Mouse (Mus musculus): Measurements from ENCODE around the gene Clk3. TPM values are rescaled to one million over a fixed set of nuclear protein-coding genes. Genes with fewer than 3 reads are reported as not detected.

The Clk3 gene
- polyA plus RNA-seq, 1 experiment from 2014 or later = 55.8 TPM

DNA sequence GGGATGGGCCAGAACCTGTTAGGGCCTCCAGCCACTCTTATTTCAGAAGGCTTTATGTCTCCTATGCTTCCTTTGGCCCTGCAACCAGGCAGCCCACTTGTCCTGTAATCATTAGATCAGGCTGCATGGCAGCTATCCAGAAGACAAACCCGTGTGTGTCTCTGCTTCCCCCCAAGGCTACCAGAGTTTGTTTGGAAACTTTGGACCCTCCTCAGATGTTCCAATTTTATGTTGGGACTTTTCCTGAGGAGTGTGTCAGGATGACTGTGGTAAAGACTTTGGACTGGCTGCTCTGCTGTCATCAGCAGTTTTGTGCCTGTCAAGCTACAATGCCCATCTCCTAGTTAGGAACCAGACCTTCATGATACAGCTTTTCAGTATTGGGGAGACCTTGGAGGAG is 16.8 kb downstream of the Clk3 start:
- Histone ChIP-seq H3K27ac (no peak overlapping the region), H3K27me3 (ENCODE audit: control insufficient read depth, insufficient read depth, low read length) (no peaks in the 10 kb centered on the region), H3K9ac (no peak overlapping the region), H3K36me3 (replicated peaks; ENCODE audit: control insufficient read depth, insufficient read depth) (peaks cover 93% of the 10 kb centered on the region), H3K9me3 (ENCODE audit: control insufficient read depth, low read length) (no peaks in the 10 kb centered on the region), H3K4me2 (replicated peaks) (no peak overlapping the region), H3K4me1 (replicated peaks; ENCODE audit: control insufficient read depth, insufficient read depth, low read length) (no peaks in the 10 kb centered on the region), H3K4me3 (replicated peaks; ENCODE audit: low read length) (no peak overlapping the region)
- ATAC-seq (ENCODE audit: low FRiP score) (no peak), DNase-seq (ENCODE audit: low spot score) (no peak)
- WGBS = 76% methylated on average over 1 of the region's 1 CpGs

DNA sequence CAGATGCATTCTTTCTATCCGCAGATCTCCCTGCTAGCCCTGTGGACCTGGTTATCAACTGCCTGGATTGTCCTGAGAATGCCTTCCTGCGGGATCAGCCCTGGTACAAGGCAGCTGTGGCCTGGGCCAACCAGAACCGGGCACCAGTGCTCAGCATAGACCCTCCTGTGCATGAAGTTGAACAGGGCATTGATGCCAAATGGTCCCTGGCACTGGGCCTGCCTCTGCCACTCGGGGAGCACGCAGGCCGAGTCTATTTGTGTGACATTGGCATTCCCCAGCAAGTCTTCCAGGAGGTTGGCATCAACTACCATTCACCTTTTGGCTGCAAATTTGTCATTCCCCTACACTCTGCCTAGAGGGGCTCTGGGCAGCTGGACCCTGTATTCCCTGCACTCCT is 17.5 kb downstream of the Clk3 start:
- DNase-seq (ENCODE audit: low spot score) (no peak), ATAC-seq (ENCODE audit: low FRiP score) (no peak; the same call in 1 of the 2 replicates)
- H3K9ac ChIP-seq = no peak overlapping the region
- H3K4me3 ChIP-seq (replicated peaks; ENCODE audit: low read length) = no peak overlapping the region
- H3K4me1 ChIP-seq (replicated peaks; ENCODE audit: control insufficient read depth, insufficient read depth, low read length) = no peaks in the 10 kb centered on the region
- H3K36me3 ChIP-seq (replicated peaks; ENCODE audit: control insufficient read depth, insufficient read depth) = peaks cover 91% of the 10 kb centered on the region
- H3K27me3 ChIP-seq (ENCODE audit: control insufficient read depth, insufficient read depth, low read length) = no peaks in the 10 kb centered on the region
- no peak overlapping the region for H3K27ac ChIP-seq
- no peak overlapping the region for H3K4me2 ChIP-seq (replicated peaks)
- WGBS = 76% methylated on average over 6 of the region's 6 CpGs
- H3K9me3 ChIP-seq (ENCODE audit: control insufficient read depth, low read length) = no peaks in the 10 kb centered on the region

DNA sequence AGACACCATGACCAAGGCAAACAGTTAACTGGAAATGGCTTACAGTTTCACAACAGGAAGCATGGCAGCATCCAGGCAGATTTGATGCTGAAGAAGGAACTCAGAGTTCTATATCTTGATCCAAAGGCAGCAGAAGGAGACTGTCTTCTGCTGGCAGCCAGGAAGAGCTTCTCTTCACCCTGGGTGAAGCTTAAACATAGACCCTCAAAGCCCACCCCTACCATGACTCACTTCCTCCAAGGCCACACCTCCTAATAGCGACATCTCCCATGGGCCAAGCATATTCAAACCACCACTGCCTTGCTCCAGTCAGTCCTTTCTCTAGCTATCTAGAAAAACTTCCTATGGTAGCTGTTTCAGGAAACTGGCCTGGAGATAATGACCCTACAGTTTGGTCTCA is 18.6 kb downstream of the Clk3 start:
- H3K27me3 ChIP-seq (ENCODE audit: control insufficient read depth, insufficient read depth, low read length) = no peaks in the 10 kb centered on the region
- H3K36me3 ChIP-seq (replicated peaks; ENCODE audit: control insufficient read depth, insufficient read depth) = peaks cover 86% of the 10 kb centered on the region
- ATAC-seq (ENCODE audit: low FRiP score) (no peak), DNase-seq (ENCODE audit: low spot score) (no peak)
- no peak overlapping the region for H3K9ac ChIP-seq
- H3K4me3 ChIP-seq (replicated peaks; ENCODE audit: low read length) = no peak overlapping the region
- H3K27ac ChIP-seq = no peak overlapping the region
- H3K9me3 ChIP-seq (ENCODE audit: control insufficient read depth, low read length) = no peaks in the 10 kb centered on the region
- WGBS = 88% methylated on average over 1 of the region's 1 CpGs
- H3K4me2 ChIP-seq (replicated peaks) = no peak overlapping the region
- no peaks in the 10 kb centered on the region for H3K4me1 ChIP-seq (replicated peaks; ENCODE audit: control insufficient read depth, insufficient read depth, low read length)

DNA sequence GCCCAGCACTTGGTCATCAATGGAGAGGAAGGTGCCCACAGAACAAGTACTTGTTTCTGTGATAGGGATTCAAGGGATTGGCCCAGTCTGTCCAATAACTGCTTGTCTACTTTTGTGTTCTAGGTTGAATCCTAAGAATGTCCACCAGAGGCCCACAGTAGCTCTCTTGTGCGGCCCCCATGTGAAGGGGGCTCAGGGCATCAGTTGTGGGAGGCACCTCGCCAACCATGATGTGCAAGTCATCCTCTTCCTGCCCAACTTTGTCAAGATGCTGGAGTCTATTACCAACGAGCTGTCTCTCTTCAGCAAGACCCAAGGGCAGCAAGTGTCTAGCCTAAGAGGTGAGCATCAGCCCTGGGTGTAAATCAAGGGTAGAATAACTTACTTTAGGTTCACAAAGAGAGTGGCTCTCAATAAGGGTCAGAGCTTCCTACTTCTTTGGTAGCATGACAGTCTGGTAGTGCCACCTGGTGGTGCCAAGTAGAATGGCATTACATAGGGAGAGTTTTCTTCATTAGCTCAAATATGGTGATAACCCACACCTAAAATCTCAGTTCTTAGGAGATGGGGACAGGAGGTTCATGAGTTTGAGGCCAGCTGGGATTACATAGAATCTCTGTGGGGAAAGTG is 21.1 kb downstream of the Clk3 start:
- Histone ChIP-seq H3K4me1 (replicated peaks; ENCODE audit: control insufficient read depth, insufficient read depth, low read length) (no peaks in the 10 kb centered on the region), H3K27ac (no peak overlapping the region), H3K36me3 (replicated peaks; ENCODE audit: control insufficient read depth, insufficient read depth) (peaks cover 84% of the 10 kb centered on the region), H3K27me3 (ENCODE audit: control insufficient read depth, insufficient read depth, low read length) (no peaks in the 10 kb centered on the region), H3K9me3 (ENCODE audit: control insufficient read depth, low read length) (no peaks in the 10 kb centered on the region), H3K4me2 (replicated peaks) (no peak overlapping the region), H3K4me3 (replicated peaks; ENCODE audit: low read length) (no peak overlapping the region), H3K9ac (no peak overlapping the region)
- 84% methylated on average over 3 of the region's 3 CpGs for WGBS
- peak; percentile 76 for DNase-seq (ENCODE audit: low spot score)
- ATAC-seq (ENCODE audit: low FRiP score) = peak; percentile 14; the same call in 1 of the 2 replicates

DNA sequence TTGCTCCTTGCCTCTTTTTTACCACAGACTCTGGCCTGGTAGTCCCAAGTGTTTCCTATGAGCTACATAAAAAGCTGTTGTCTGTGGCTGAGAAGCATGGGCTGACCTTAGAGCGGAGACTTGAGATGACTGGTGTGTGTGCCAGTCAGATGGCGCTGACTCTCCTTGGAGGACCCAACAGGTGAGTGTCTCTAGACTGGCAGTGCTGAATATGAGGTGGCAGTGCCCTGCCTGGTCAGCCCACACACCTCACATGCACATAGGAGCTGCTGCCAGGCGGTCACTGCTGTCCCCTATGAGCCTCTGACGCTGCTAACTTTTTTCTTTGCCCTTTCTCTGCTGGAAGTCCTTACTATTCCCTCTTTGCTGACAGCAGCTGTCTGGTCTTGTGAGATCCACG is 25.8 kb downstream of the Clk3 start:
- H3K27ac ChIP-seq = no peak overlapping the region
- no peaks in the 10 kb centered on the region for H3K27me3 ChIP-seq (ENCODE audit: control insufficient read depth, insufficient read depth, low read length)
- 91% methylated on average over 5 of the region's 5 CpGs for WGBS
- no peak overlapping the region for H3K4me2 ChIP-seq (replicated peaks)
- H3K9me3 ChIP-seq (ENCODE audit: control insufficient read depth, low read length) = no peaks in the 10 kb centered on the region
- ATAC-seq (ENCODE audit: low FRiP score) (no peak), DNase-seq (ENCODE audit: low spot score) (no peak)
- H3K36me3 ChIP-seq (replicated peaks; ENCODE audit: control insufficient read depth, insufficient read depth) = peaks cover 39% of the 10 kb centered on the region
- H3K4me1 ChIP-seq (replicated peaks; ENCODE audit: control insufficient read depth, insufficient read depth, low read length) = no peaks in the 10 kb centered on the region
- H3K9ac ChIP-seq = no peak overlapping the region
- no peak overlapping the region for H3K4me3 ChIP-seq (replicated peaks; ENCODE audit: low read length)

DNA sequence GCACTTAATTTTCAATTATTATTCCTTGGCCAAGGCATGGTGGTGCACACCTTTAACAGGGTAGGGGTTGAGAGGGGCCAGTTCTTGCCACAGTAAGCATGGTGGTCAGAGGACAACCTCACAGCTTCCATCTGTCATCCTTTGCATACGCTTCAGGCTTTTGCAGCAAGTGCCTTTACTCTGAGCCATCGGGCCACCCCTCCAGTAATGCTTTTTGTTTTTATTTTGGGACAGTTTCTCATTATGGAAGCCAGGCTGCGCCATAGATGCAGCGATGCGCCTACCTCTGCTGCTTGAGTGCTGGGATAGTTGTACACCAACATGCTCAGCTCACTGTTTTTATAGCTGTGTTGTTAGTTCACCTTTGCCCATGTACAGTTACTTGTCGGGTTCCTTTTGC is 32.1 kb downstream of the Clk3 start:
- Histone ChIP-seq H3K27me3 (ENCODE audit: control insufficient read depth, insufficient read depth, low read length) (no peaks in the 10 kb centered on the region), H3K4me1 (replicated peaks; ENCODE audit: control insufficient read depth, insufficient read depth, low read length) (no peaks in the 10 kb centered on the region), H3K9ac (no peak overlapping the region), H3K9me3 (ENCODE audit: control insufficient read depth, low read length) (no peaks in the 10 kb centered on the region), H3K4me2 (replicated peaks) (no peak overlapping the region), H3K27ac (no peak overlapping the region), H3K36me3 (replicated peaks; ENCODE audit: control insufficient read depth, insufficient read depth) (peaks cover 28% of the 10 kb centered on the region), H3K4me3 (replicated peaks; ENCODE audit: low read length) (no peak overlapping the region)
- 97% methylated on average over 6 of the region's 6 CpGs for WGBS
- DNase-seq (ENCODE audit: low spot score) (no peak), ATAC-seq (ENCODE audit: low FRiP score) (no peak)

DNA sequence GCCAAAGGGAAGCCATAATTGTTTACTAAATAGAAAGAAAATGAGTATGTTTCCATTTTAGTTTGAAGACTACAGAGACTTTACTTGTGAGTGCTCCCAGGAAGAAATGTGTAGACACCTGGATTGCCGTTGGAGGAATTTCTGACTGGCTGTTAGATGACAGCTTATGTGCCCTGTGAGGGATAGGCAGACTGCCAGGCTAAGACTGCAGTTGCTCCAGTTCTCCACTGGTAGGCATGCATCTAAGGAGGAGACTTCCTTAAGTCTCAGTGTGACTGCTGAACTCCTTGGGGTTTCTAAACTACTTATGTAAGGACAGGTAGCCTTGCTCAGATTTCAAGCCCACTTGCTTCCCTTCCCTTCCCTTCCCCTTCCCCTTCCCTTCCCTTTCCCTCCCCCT is 37.3 kb downstream of the Clk3 start:
- Histone ChIP-seq H3K4me2 (replicated peaks) (no peak overlapping the region), H3K4me1 (replicated peaks; ENCODE audit: control insufficient read depth, insufficient read depth, low read length) (no peaks in the 10 kb centered on the region), H3K27me3 (ENCODE audit: control insufficient read depth, insufficient read depth, low read length) (no peaks in the 10 kb centered on the region), H3K36me3 (replicated peaks; ENCODE audit: control insufficient read depth, insufficient read depth) (peaks cover 30% of the 10 kb centered on the region), H3K4me3 (replicated peaks; ENCODE audit: low read length) (no peak overlapping the region), H3K27ac (no peak overlapping the region), H3K9ac (no peak overlapping the region), H3K9me3 (ENCODE audit: control insufficient read depth, low read length) (no peaks in the 10 kb centered on the region)
- WGBS = 100% methylated on average over 1 of the region's 1 CpGs
- DNase-seq (ENCODE audit: low spot score) (no peak), ATAC-seq (ENCODE audit: low FRiP score) (no peak)

DNA sequence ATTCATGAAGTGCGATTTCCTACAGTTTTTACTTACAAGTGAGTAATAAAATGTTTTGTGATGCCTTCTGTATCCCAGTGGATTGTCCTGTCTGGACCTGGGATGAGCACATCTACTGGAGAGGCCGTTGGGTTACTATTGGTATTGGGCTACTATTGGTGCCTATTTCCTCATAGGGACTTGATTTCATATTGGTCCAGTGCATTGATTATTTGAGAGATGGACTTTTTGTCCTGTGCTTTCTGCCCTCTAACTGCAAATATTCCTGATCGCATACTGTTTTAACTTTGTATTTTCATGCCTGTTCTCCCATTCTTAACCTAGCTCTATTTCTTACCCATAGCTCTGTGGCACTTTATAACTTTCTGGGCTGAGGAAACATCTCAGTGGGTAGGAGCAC is 41.0 kb downstream of the Clk3 start:
- Histone ChIP-seq H3K27me3 (ENCODE audit: control insufficient read depth, insufficient read depth, low read length) (no peaks in the 10 kb centered on the region), H3K36me3 (replicated peaks; ENCODE audit: control insufficient read depth, insufficient read depth) (peaks cover 43% of the 10 kb centered on the region), H3K4me3 (replicated peaks; ENCODE audit: low read length) (no peak overlapping the region), H3K9ac (no peak overlapping the region), H3K4me1 (replicated peaks; ENCODE audit: control insufficient read depth, insufficient read depth, low read length) (no peaks in the 10 kb centered on the region), H3K4me2 (replicated peaks) (no peak overlapping the region), H3K9me3 (ENCODE audit: control insufficient read depth, low read length) (no peaks in the 10 kb centered on the region), H3K27ac (no peak overlapping the region)
- ATAC-seq (ENCODE audit: low FRiP score) = no peak
- DNase-seq (ENCODE audit: low spot score) = no peak
- 94% methylated on average over 3 of the region's 3 CpGs for WGBS

DNA sequence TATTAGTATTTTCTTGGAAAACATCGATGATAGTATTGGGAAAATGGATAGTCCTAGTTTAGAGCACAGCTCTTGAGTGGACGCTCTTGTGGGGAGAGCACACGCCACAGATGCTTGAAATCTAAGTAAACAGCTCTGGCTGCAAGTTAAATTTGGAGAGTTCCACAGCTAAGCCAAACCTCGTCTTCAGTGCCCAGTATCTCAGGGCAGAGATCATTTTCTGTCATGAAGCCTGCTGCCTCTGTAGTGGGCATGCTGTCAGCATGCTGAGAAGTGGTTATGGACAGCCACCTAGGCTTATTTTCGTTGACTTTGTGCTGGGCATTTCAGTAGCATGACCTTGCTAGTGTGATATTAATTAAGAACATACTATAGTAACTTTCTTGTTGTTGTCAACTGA is 41.9 kb downstream of the Clk3 start:
- H3K9me3 ChIP-seq (ENCODE audit: control insufficient read depth, low read length) = no peaks in the 10 kb centered on the region
- ATAC-seq (ENCODE audit: low FRiP score) (no peak), DNase-seq (ENCODE audit: low spot score) (no peak)
- H3K4me3 ChIP-seq (replicated peaks; ENCODE audit: low read length) = no peak overlapping the region
- no peak overlapping the region for H3K4me2 ChIP-seq (replicated peaks)
- no peaks in the 10 kb centered on the region for H3K27me3 ChIP-seq (ENCODE audit: control insufficient read depth, insufficient read depth, low read length)
- peaks cover 41% of the 10 kb centered on the region for H3K36me3 ChIP-seq (replicated peaks; ENCODE audit: control insufficient read depth, insufficient read depth)
- H3K4me1 ChIP-seq (replicated peaks; ENCODE audit: control insufficient read depth, insufficient read depth, low read length) = no peaks in the 10 kb centered on the region
- 92% methylated on average over 5 of the region's 5 CpGs for WGBS
- H3K9ac ChIP-seq = no peak overlapping the region
- no peak overlapping the region for H3K27ac ChIP-seq

DNA sequence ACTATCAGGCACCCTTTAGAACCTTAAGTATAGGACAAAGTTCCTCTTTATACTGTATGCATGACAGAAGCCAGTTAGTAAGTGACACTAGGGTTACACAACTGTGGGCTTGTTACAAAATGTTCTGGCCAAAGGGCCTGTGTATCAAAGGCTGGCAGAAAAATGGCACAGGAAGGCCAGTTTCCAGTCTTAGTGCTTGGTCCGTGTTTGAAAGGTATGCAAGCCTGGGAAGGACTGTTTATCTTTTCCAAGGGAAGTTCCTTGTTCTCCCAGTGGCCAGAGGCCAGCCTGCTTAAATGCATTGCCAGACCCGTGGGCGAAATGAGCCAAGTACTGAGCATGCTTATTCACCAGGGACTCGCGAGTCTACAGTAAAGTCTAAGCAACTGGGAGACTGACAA is 42.3 kb downstream of the Clk3 start:
- peaks cover 45% of the 10 kb centered on the region for H3K36me3 ChIP-seq (replicated peaks; ENCODE audit: control insufficient read depth, insufficient read depth)
- H3K4me2 ChIP-seq (replicated peaks) = no peak overlapping the region
- ATAC-seq (ENCODE audit: low FRiP score) (no peak), DNase-seq (ENCODE audit: low spot score) (no peak)
- 76% methylated on average over 5 of the region's 5 CpGs for WGBS
- no peak overlapping the region for H3K9ac ChIP-seq
- H3K9me3 ChIP-seq (ENCODE audit: control insufficient read depth, low read length) = no peaks in the 10 kb centered on the region
- no peak overlapping the region for H3K4me3 ChIP-seq (replicated peaks; ENCODE audit: low read length)
- no peak overlapping the region for H3K27ac ChIP-seq
- H3K27me3 ChIP-seq (ENCODE audit: control insufficient read depth, insufficient read depth, low read length) = no peaks in the 10 kb centered on the region
- no peaks in the 10 kb centered on the region for H3K4me1 ChIP-seq (replicated peaks; ENCODE audit: control insufficient read depth, insufficient read depth, low read length)

Measured in hindbrain, embryonic 14.5 days (tissue).